Mouse (Mus musculus) liver, embryonic 14.5 days (tissue): ENCODE data around the gene Hoxc13.

Experiments used
- CTCF ChIP-seq: IDR thresholded peaks from 2 replicates; pipeline ENCODE4 v1.5.1; 2016; ENCODE audit warnings: antibody characterized with exemption, low read depth, control low read depth
- EP300 ChIP-seq: IDR thresholded peaks from 2 replicates; pipeline ENCODE4 v1.6.1; 2016; ENCODE audit warnings: antibody characterized with exemption, low read depth

- no peak for TF ChIP-seq EP300
- TF ChIP-seq CTCF = no peak
These were observed 35.1 kb downstream of the Hoxc13 start for GRCm38 (mm10) chr15:102955833-102956640.
